Mouse (Mus musculus): ENCODE data around the gene Cntn2.

Cntn2 gene

DNA sequence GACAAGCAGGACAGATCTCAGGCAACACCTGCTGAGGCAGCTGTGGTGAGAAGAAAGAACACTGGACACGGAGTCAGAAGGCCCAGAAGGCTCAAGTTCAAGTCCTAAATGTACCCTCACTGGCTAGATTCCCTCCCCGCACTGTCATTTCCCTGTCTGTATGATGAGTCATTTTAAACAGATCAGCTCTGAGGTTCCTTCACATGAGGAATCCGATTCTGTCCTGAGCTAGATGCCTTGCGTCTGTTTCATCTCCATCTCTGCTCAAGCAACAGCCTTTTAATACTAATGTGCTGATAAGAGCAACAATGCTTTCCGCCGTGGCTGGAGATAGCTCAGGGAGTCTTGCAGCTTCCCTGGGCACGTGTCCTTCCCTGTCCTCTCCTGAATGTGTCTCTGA, 22.7 kb upstream of the Cntn2 start:
- CTCF ChIA-PET = interaction anchor here (1.2 to 1.8 kb wide), 4 partner anchors 19 to 43 kb away, joined by 3 to 5 read pairs (median 4); no protein-coding TSS in a partner anchor
- POLR2A ChIA-PET = interaction anchor here in 2 of 4 experiments (1.0 to 1.8 kb wide), 3 partner anchors 9 to 45 kb away, joined by 3 to 7 read pairs (median 3); no protein-coding TSS in a partner anchor

GRCm38 (mm10) chr1:132564946-132565345, 21.9 kb upstream of the Cntn2 start:
- ChIA-PET POLR2A (interaction anchor here in 2 of 4 experiments (0.5 to 1.8 kb wide), 5 partner anchors 9 to 99 kb away, joined by 3 to 7 read pairs (median 3); no protein-coding TSS in a partner anchor), CTCF (interaction anchor here in 3 of 4 experiments (1.2 to 1.8 kb wide), 3 partner anchors 39 to 44 kb away, joined by 3 to 5 read pairs (median 5); no protein-coding TSS in a partner anchor)

- ChIA-PET POLR2A (no interaction called here), CTCF (interaction anchor here in 1 of 4 experiments (0.7 kb wide), 1 partner anchor 32 kb away, joined by 3 read pairs; no protein-coding TSS in a partner anchor)
Measured at GRCm38 (mm10) chr1:132562337-132562795, 19.3 kb upstream of the Cntn2 start.

DNA sequence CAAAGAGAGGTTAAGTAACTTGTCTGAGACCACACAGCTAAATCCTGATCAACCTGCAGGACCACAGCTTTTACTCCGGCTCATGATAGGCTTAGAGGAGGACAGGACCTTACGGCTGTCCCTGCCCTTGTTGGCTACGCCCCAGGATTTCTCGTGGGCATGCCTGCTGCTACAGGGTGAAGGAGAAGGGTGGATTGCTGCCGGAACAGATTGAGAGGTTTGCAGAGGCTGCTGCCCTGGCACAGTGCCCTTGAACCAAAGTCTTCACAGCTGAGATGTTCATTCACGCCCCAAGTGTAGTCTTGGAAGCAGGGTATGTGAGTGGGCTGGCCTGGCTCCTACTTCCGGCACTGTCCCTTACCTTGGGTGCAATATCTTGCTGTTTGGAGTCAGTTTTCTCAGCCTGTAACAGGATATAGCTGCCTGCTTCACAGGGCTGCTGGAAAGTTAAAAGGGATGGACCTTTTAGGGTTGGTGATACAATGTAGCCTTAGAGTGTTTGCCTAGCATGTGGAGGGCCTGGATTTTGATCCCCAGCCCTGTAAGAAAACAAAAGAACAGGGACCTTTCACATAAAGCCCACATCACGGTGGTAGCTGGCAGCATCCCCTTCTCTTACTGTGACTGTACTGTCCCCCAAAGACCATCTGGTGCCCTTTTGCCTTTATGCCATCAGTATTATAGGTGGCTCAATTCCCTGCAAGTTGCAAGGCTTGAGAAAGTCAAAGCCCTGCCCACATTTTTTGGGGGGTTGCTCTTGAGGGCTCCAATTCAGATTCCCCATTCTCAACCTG, 18.0 kb upstream of the Cntn2 start:
- CTCF ChIA-PET = interaction anchor here in 1 of 4 experiments (1.8 kb wide), 1 partner anchor 34 kb away, joined by 5 read pairs; no protein-coding TSS in a partner anchor
- POLR2A ChIA-PET = no interaction called here

- ChIA-PET CTCF (interaction anchor here in 1 of 4 experiments (1.3 to 1.8 kb wide), 3 partner anchors 33 to 38 kb away, joined by 4 to 5 read pairs (median 4); no protein-coding TSS in a partner anchor), POLR2A (interaction anchor here in 2 of 4 experiments (0.8 to 2.3 kb wide), 3 partner anchors 9 to 18 kb away, joined by 3 to 9 read pairs (median 4); no protein-coding TSS in a partner anchor)
Measured at GRCm38 (mm10) chr1:132559045-132559444, 16.0 kb upstream of the Cntn2 start.

- ChIA-PET CTCF (interaction anchor here in 3 of 4 experiments (0.6 to 1.7 kb wide), 5 partner anchors 32 to 168 kb away, joined by 3 to 4 read pairs (median 4); no protein-coding TSS in a partner anchor), POLR2A (interaction anchor here in 1 of 4 experiments (1.0 to 2.3 kb wide), 3 partner anchors 10 to 25 kb away, joined by 3 to 9 read pairs (median 4); no protein-coding TSS in a partner anchor)
Measured at GRCm38 (mm10) chr1:132557901-132558631, 15.0 kb upstream of the Cntn2 start.

GRCm38 (mm10) chr1:132543789-132544188, 733 bp upstream of the Cntn2 start:
- POLR2A ChIA-PET = interaction anchor here in 2 of 4 experiments (0.6 to 1.3 kb wide), 4 partner anchors 9 to 1429 kb away, joined by 3 to 5 read pairs (median 3); no protein-coding TSS in a partner anchor
- CTCF ChIA-PET = interaction anchor here in 1 of 4 experiments (1.6 kb wide), 1 partner anchor 23 kb away, joined by 4 read pairs; no protein-coding TSS in a partner anchor

DNA sequence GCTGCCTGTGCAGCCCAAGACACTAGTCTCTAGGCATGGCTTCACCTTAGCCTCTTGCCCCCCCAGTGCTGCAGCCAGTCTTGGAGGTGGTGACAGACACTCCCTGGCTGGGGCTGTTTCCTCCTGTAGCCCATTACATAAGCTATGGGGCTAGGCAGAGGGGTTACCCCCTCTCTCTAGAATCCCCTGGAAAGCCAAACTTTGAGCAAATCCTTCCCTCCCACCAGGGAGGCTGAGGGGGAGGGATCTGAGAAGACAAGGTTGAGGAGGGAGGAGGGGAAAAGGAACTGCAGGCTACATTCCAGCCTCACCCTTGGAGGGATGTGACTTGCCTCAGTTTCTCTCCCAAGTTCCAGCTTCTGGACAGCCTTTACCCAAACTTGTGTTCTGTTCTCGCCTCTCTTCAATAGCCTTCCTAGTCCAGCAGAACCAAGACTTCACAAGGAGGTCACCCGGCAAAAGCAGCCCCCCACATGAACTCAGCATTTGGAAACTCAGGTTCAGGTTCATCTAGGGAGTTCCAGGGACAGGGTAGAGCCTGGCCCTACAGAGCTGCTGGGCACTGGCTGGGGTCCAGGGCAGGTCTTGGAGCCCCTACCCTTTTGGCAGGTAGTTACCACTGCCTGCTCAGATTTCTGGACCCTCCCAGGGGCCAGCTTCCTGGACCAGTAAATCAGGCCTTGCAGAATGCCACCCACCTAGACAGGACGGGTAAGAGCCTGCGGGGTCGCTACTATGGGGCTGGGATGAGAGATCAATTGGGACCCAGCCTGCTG, 1.0 kb downstream of the Cntn2 start:
- ChIA-PET POLR2A (interaction anchor here in 3 of 4 experiments (0.7 to 2.2 kb wide), 30 partner anchors 10 to 377 kb away, joined by 3 to 18 read pairs (median 5); partner anchors contain the start of genes Dstyk (in 2 of the 3), Rbbp5 (in 2 of the 3), Tmcc2 (in 1 of the 3) and Tmem81 (in 1 of the 3)), CTCF (interaction anchor here (0.9 to 2.8 kb wide), 15 partner anchors 14 to 152 kb away, joined by 3 to 37 read pairs (median 9); partner anchors contain the start of gene Rbbp5 (in 1 of the 4))

- ChIA-PET POLR2A (interaction anchor here in 3 of 4 experiments (0.6 to 2.2 kb wide), 40 partner anchors 9 to 678 kb away, joined by 3 to 18 read pairs (median 5); partner anchors contain the start of genes Dstyk (in 2 of the 3), Rbbp5 (in 2 of the 3), Elk4 (in 1 of the 3) and Tmcc2 (in 1 of the 3)), CTCF (interaction anchor here (0.5 to 2.8 kb wide), 28 partner anchors 13 to 1559 kb away, joined by 3 to 37 read pairs (median 4); partner anchors contain the start of gene Rbbp5 (in 1 of the 4))
Measured at GRCm38 (mm10) chr1:132541171-132541823, 1.8 kb downstream of the Cntn2 start.

DNA sequence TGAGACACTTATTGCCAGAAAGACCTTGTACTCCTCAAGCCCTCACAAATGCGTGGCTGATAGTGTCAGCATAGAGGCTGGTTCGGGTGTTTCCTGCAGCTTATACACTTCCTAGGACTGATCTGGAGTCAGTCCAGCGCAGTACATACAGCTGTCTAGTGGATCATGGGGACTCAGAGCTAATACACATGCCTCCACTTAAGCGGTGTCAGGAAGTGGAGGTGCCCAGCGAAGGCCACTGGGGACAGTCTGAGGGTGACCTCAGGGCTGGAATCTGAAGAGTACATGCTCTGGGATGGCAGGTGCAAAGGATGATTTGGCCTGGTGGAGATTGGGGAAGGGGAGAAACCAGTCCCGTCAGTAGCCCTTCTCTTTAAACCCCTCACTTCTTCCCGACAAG, 2.4 kb downstream of the Cntn2 start:
- ChIA-PET CTCF (interaction anchor here (0.6 to 2.8 kb wide), 23 partner anchors 12 to 511 kb away, joined by 3 to 37 read pairs (median 5); partner anchors contain the start of gene Rbbp5 (in 1 of the 4)), POLR2A (interaction anchor here in 3 of 4 experiments (0.6 to 2.2 kb wide), 31 partner anchors 8 to 679 kb away, joined by 3 to 18 read pairs (median 5); partner anchors contain the start of genes Dstyk (in 1 of the 3), Elk4 (in 1 of the 3), Rbbp5 (in 1 of the 3) and Tmcc2 (in 1 of the 3))

- ChIA-PET CTCF (interaction anchor here in 3 of 4 experiments (0.6 to 2.0 kb wide), 3 partner anchors 17 to 165 kb away, joined by 3 to 5 read pairs (median 4); no protein-coding TSS in a partner anchor), POLR2A (interaction anchor here in 1 of 4 experiments (1.1 kb wide), 1 partner anchor 12 kb away, joined by 4 read pairs; no protein-coding TSS in a partner anchor)
Measured at GRCm38 (mm10) chr1:132537736-132538135, 5.3 kb downstream of the Cntn2 start.

DNA sequence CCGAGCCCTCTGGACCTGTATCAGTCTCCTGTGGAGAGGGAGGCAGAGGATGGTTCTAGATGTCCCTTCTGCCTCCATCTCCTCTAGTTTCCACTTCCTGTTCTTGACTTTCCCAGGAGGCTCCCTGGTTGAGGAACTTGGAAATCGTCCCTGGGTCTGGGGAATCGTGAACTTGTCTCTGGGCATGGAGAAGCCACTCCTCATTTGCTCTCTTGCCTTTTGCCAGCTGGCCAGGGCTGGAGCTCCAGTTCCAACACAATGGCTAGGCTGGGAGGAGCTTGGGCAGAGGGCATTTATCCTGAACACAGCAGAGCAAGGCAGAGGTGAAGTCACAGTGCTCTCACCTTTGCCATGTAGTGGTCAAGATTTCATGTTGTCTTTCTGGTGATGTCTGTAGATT, 6.6 kb downstream of the Cntn2 start:
- ChIA-PET POLR2A (interaction anchor here in 1 of 4 experiments (1.3 kb wide), 1 partner anchor 528 kb away, joined by 7 read pairs; no protein-coding TSS in a partner anchor), CTCF (interaction anchor here in 1 of 4 experiments (0.6 kb wide), 1 partner anchor 16 kb away, joined by 6 read pairs; no protein-coding TSS in a partner anchor)

DNA sequence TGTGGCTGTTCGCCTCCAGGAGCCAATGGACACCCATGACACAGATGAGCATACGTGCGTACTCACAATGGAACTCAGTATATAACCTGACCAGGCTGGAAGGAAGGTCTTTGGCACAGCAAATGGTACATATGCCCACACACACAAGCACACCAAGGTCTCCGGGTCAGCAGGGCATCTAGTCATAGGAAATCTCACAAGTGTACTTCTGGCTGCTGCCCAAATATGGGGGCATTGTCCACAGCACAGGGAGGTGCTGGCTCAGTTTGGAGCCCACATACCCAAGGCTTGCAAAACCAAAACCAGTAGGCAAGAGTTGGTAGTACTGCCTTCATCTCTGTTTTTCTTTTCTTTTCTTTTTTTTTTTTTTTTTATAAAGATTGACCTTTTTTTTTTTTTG, 7.5 kb downstream of the Cntn2 start:
- POLR2A ChIA-PET = interaction anchor here in 1 of 4 experiments (1.3 kb wide), 1 partner anchor 527 kb away, joined by 7 read pairs; no protein-coding TSS in a partner anchor
- CTCF ChIA-PET = no interaction called here

- ChIA-PET POLR2A (interaction anchor here in 3 of 4 experiments (0.8 to 1.5 kb wide), 5 partner anchors 10 to 801 kb away, joined by 3 to 11 read pairs (median 3); partner anchors contain the start of gene Cntn2 (in 1 of the 3)), CTCF (interaction anchor here (1.1 to 2.1 kb wide), 10 partner anchors 8 to 75 kb away, joined by 3 to 18 read pairs (median 8); no protein-coding TSS in a partner anchor)
Measured at GRCm38 (mm10) chr1:132533840-132534239, 9.2 kb downstream of the Cntn2 start.

GRCm38 (mm10) chr1:132532521-132532920, 10.5 kb downstream of the Cntn2 start:
- CTCF ChIA-PET = interaction anchor here in 3 of 4 experiments (0.6 to 2.1 kb wide), 6 partner anchors 8 to 290 kb away, joined by 3 to 18 read pairs (median 8); no protein-coding TSS in a partner anchor
- POLR2A ChIA-PET = interaction anchor here in 2 of 4 experiments (0.6 to 1.4 kb wide), 4 partner anchors 9 to 177 kb away, joined by 3 to 5 read pairs (median 4); no protein-coding TSS in a partner anchor
